Mouse (Mus musculus) liver, embryonic 14.5 days (tissue): ENCODE results near the gene Snapc4. TPM values are rescaled to one million over a fixed set of nuclear protein-coding genes. Genes with fewer than 3 reads are reported as not detected.

Experiments
- ATAC-seq: fragments of 200-750 bp; cut with Nextera tagmentation; 2 replicates; pipeline ENCODE4 v1.8.0; 2017; ENCODE audit warnings: moderate number of reproducible peaks, mild to moderate bottlenecking, moderate library complexity; ENCODE audit not compliant: insufficient read depth
- DNase-seq, 3 experiments: peaks; one replicate each; pipeline ENCODE4 v3.0.0-alpha.2; 2012 to 2013; ENCODE audit warnings: low read depth in 3 of 3, low spot score in 3 of 3
- H3K27ac ChIP-seq: fragments of 300-500 bp; sonication (generic); 2 replicates; pipeline ENCODE4 v1.5.1; 2014; ENCODE audit warnings: moderate library complexity, mild to moderate bottlenecking, control low read depth, inconsistent platforms
- H3K27me3 ChIP-seq: fragments of 300-500 bp; sonication (generic); 2 replicates; pipeline ENCODE4 v1.6.1; 2014; ENCODE audit warnings: mild to moderate bottlenecking, low read length, moderate library complexity; ENCODE audit not compliant: control insufficient read depth, insufficient read depth
- H3K36me3 ChIP-seq: fragments of 300-500 bp; sonication (generic); replicated peaks from 2 replicates; pipeline ENCODE4 v1.6.1; 2014; ENCODE audit warnings: low read depth; ENCODE audit not compliant: control insufficient read depth, insufficient read depth
- H3K4me1 ChIP-seq, 2 experiments: fragments of 200-500 bp in 1 of 2; fragments of 300-500 bp in 1 of 2; sonication (generic) in 1 of 2; replicated peaks; 2 replicates each; pipeline ENCODE4 v1.6.1; 2012 to 2014; ENCODE audit warnings: antibody characterized with exemption in 1 of 2, inconsistent platforms in 1 of 2, low read length in 1 of 2; ENCODE audit not compliant: control insufficient read depth in 2 of 2, insufficient read depth in 2 of 2
- H3K4me2 ChIP-seq: fragments of 300-500 bp; sonication (generic); 2 replicates; pipeline ENCODE4 v1.6.1; 2014; ENCODE audit warnings: low read depth, mild to moderate bottlenecking, control low read depth, moderate library complexity
- H3K4me3 ChIP-seq, 2 experiments: fragments of 200-500 bp in 1 of 2; fragments of 300-500 bp in 1 of 2; sonication (generic) in 1 of 2; 2 replicates each; pipeline ENCODE4 v1.5.1; 2012 to 2014; ENCODE audit warnings: low read depth in 2 of 2, low read length in 2 of 2, mild to moderate bottlenecking in 2 of 2, control low read depth in 1 of 2, inconsistent platforms in 1 of 2, moderate library complexity in 1 of 2; ENCODE audit not compliant: insufficient read depth in 1 of 2
- H3K9ac ChIP-seq: fragments of 300-500 bp; sonication (generic); replicated peaks from 2 replicates; pipeline ENCODE4 v1.6.1; 2014; ENCODE audit warnings: mild to moderate bottlenecking, control low read depth, moderate library complexity
- H3K9me3 ChIP-seq: fragments of 300-500 bp; sonication (generic); 2 replicates; pipeline ENCODE4 v1.6.1; 2016; ENCODE audit warnings: low read length, mixed read lengths; ENCODE audit not compliant: control insufficient read depth
- CTCF ChIP-seq: IDR thresholded peaks from 2 replicates; pipeline ENCODE4 v1.5.1; 2016; ENCODE audit warnings: antibody characterized with exemption, low read depth, control low read depth
- EP300 ChIP-seq: IDR thresholded peaks from 2 replicates; pipeline ENCODE4 v1.6.1; 2016; ENCODE audit warnings: antibody characterized with exemption, low read depth
- WGBS: fragments of 180-500 bp; shearing (Covaris S2); extraction: QIAGEN DNeasy Blood & Tissue Kit; methylation state at CpG from one replicate; pipeline ENCODE4 v1.1.7; 2014; ENCODE audit not compliant: insufficient replicate concordance; 5-methylcytosine and 5-hydroxymethylcytosine counted together
- polyA plus RNA-seq, 2 experiments: library from polyadenylated mRNA; depleted of rRNA in 1 of 2; stranded (reverse) in 1 of 2; unstranded in 1 of 2; fragments of >200 nt; fragmentation: Nextera tagmentation in 1 of 2; extraction: Ambion mirVana in 1 of 2; gene quantifications; 2 replicates each; pipeline versions ENCODE4 v1.2.1 to v1.2.3; 2012 to 2014

Snapc4 gene
- 10.7 and 11.0 TPM in 2 replicates for polyA plus RNA-seq (2012; rRNA removed)
- polyA plus RNA-seq (2014; fragmentation: Nextera tagmentation; extraction: Ambion mirVana): 6.3 and 6.6 TPM in 2 replicates

DNA sequence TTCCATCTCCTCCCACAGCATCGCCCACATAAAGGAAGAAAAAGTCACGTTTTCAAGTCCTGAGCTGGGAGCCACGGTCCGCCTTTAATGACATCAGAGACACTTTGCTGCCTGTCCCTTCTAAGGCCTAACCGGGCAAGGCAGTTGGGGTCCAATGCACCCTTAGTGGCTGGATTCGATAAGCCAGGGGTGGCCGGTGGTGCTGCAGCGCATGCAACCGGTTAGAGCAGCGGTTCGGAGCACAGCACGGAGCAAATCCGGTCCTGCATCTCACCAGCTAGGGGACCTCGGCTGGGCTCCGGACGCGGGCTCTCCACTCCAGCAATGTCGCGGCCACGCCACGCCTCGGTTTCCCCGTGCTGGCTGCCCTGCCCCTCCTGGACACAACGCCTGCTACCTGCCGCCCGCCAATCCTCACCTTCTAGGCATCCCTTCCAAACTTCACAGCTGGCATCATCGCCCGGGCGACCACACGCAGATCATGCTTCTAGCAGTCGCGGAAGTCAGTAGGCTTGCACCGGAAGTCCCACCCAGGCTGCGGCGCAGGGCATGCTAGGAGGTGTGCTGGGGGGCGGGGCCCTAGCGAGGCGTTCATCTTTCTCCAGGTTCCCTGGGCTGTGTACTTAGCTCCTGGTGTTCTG is at the start of gene Snapc4:
Snapc4 (minus strand) TSS at position 523 of the 641 bp plus-strand sequence.
- Histone ChIP-seq H3K4me1 (no peaks in the 10 kb centered on the region), H3K9me3 (no peaks in the 10 kb centered on the region), H3K36me3 (peaks cover 46% of the 10 kb centered on the region), H3K4me2 (peak within 1 kb of the TSS; percentile 83), H3K9ac (peak within 1 kb of the TSS; percentile 55), H3K27me3 (no peaks in the 10 kb centered on the region), H3K4me3 (peak within 1 kb of the TSS; percentile 68 to 93), H3K27ac (no peak within 1 kb of the TSS)
- DNase-seq (peak; percentile 65 to 72 (median 68)), ATAC-seq (peak; percentile 91)
- TF ChIP-seq CTCF (0 out of 2 replicates have a peak, but pooled peaks have one; percentile 0), EP300 (no peak)
- 0% methylated on average over 38 of the region's 38 CpGs for WGBS

DNA sequence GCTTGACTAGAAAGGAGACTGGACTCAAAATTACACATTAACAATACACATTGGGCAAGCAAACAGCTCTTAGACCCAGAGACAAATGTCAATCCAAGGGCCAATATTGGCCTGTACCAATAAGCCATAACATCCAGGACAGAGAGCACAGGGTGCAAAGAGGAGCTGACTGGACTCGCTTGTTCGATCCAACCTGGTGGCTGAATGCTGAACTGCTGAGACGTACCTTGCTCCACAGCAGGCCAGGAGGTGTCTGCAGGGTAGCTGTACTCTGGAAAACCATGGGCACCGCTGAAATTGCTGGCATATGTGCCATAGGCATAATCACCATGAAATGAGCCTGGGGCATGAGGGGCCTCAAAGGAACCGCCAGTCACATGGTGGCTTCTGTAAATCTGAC is 49.4 kb upstream of the Snapc4 start:
- 84% methylated on average over 5 of the region's 5 CpGs for WGBS
- Histone ChIP-seq H3K9me3 (no peaks in the 10 kb centered on the region), H3K4me3 (no peak overlapping the region), H3K27ac (no peak overlapping the region), H3K4me1 (no peaks in the 10 kb centered on the region), H3K9ac (no peak overlapping the region), H3K4me2 (no peak overlapping the region), H3K36me3 (peaks cover 17% of the 10 kb centered on the region), H3K27me3 (no peaks in the 10 kb centered on the region)
- DNase-seq (no peak), ATAC-seq (no peak)
- TF ChIP-seq EP300 (no peak), CTCF (no peak)

DNA sequence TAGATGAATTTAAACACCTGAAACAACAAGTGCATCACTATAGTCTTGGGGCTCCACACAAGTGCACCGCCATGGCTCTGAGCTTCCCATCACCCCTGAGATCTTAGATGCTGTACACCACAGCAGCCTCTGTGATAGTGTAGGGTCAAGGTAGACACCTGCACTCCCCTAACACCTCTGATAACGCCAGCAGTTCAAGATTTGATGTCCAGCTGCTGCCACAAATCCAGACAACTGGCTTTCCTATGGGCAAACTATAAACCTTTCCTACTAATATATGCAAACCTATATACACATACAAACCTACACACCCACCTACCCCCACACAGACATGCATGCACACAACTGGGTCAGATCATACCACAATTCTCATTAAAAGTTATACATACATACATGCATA is 44.1 kb upstream of the Snapc4 start:
- Histone ChIP-seq H3K27me3 (no peaks in the 10 kb centered on the region), H3K27ac (no peak overlapping the region), H3K36me3 (peaks cover 28% of the 10 kb centered on the region), H3K4me3 (no peak overlapping the region), H3K4me2 (no peak overlapping the region), H3K4me1 (no peaks in the 10 kb centered on the region), H3K9ac (no peak overlapping the region), H3K9me3 (no peaks in the 10 kb centered on the region)
- DNase-seq (no peak), ATAC-seq (no peak)
- WGBS: 73% methylated on average over 2 of the region's 2 CpGs
- TF ChIP-seq EP300 (no peak), CTCF (no peak)

DNA sequence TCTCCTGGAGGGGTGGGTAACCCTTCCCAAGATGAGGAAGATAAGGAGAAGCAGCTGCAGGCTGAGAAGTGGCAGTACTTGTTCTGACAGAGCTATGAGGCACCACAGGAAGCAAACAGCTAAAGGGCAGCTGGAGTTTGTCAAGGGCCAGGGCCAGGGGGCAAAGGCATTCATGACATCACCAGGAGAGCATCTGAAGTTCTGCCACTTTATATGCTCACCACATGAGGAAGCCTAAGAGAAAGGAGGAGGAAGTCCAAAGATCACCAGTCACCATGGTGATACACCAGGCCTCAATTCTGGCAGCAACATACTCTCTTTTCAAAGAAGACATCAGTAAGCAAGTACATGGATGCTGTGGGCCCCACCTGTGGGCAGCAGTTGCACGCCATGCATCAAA is 42.6 kb upstream of the Snapc4 start:
- H3K4me2 ChIP-seq: no peak overlapping the region
- no peak overlapping the region for H3K27ac ChIP-seq
- no peak for ATAC-seq
- H3K9me3 ChIP-seq: no peaks in the 10 kb centered on the region
- H3K27me3 ChIP-seq: no peaks in the 10 kb centered on the region
- no peak overlapping the region for H3K9ac ChIP-seq
- DNase-seq: no peak
- peaks cover 28% of the 10 kb centered on the region for H3K36me3 ChIP-seq
- WGBS: 65% methylated on average over 1 of the region's 1 CpGs
- TF ChIP-seq EP300 (no peak), CTCF (no peak)
- no peaks in the 10 kb centered on the region for H3K4me1 ChIP-seq
- no peak overlapping the region for H3K4me3 ChIP-seq

DNA sequence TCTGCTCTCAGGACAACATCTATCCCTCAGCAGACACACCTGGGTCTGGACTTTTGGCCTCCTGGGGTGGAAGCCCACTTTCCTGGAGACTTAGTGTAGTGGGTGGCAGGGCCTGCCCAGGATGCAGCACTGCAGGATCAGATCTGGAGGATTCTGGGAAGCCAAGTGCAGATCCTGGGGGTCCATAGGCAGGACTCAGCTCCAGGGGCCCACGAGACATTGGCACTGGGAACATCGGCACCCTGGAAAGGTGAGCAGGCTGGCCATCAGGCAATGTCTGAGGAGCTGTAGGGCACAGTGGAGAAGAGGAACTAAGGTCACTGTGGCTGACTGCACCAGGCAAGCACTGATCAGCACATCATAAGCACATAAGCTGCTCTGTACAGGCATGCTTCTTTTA is 41.5 kb upstream of the Snapc4 start:
- Histone ChIP-seq H3K4me3 (no peak overlapping the region), H3K4me1 (peaks cover 2 to 3% of the 10 kb centered on the region in 2 experiments; a peak in 3 of 4 replicates), H3K9ac (no peak overlapping the region), H3K36me3 (peaks cover 28% of the 10 kb centered on the region), H3K4me2 (no peak overlapping the region), H3K9me3 (no peaks in the 10 kb centered on the region), H3K27me3 (no peaks in the 10 kb centered on the region), H3K27ac (no peak overlapping the region)
- TF ChIP-seq CTCF: no peak
- no peak for TF ChIP-seq EP300
- ATAC-seq (no peak), DNase-seq (no peak)
- 80% methylated on average over 2 of the region's 2 CpGs for WGBS
